Mouse (Mus musculus) lung, postnatal 4 days (tissue): ENCODE data around the gene Gramd4.
"Not testable (repeated sequence)": the region's sequence is repeated elsewhere in the genome, so short reads cannot be mapped to it uniquely, and the experiment has no call there.

Experiments
- DNase-seq, 2 experiments: peaks; one replicate each; pipeline ENCODE4 v3.0.0; 2021

Gramd4 gene

GRCm38 (mm10) chr15:86119186-86119585 lies 61.7 kb downstream of the Gramd4 start:
- no peak for DNase-seq

GRCm38 (mm10) chr15:86122261-86122949 lies 64.9 kb downstream of the Gramd4 start:
- DNase-seq = peak; percentile 25 to 64

GRCm38 (mm10) chr15:86123409-86123808 lies 65.9 kb downstream of the Gramd4 start:
- DNase-seq = no peak

- DNase-seq = peak; percentile 70 to 83
Measured at GRCm38 (mm10) chr15:86124359-86124758, 66.9 kb downstream of the Gramd4 start.

GRCm38 (mm10) chr15:86129036-86129435 lies 71.5 kb downstream of the Gramd4 start:
- no peak for DNase-seq

GRCm38 (mm10) chr15:86130657-86131056 lies 73.2 kb downstream of the Gramd4 start:
- no peak for DNase-seq

- peak; percentile 84 to 91 for DNase-seq
Measured at GRCm38 (mm10) chr15:86134941-86135783, 77.7 kb downstream of the Gramd4 start.

- peak; percentile 47 to 68 for DNase-seq
Measured at GRCm38 (mm10) chr15:86137638-86138037, 80.1 kb downstream of the Gramd4 start.

- peak; percentile 45 to 70 for DNase-seq
Measured at GRCm38 (mm10) chr15:86140323-86140722, 82.8 kb downstream of the Gramd4 start.

GRCm38 (mm10) chr15:86144577-86144976 lies 87.1 kb downstream of the Gramd4 start:
- DNase-seq = no peak

- DNase-seq = no peak
Measured at GRCm38 (mm10) chr15:86145046-86145445, 87.6 kb downstream of the Gramd4 start.

GRCm38 (mm10) chr15:86146922-86147321 lies 89.4 kb downstream of the Gramd4 start:
- DNase-seq = no peak

- DNase-seq = no peak
Measured at GRCm38 (mm10) chr15:86150593-86150992, 93.1 kb downstream of the Gramd4 start.

- no peak for DNase-seq
Measured at GRCm38 (mm10) chr15:86153481-86153960, 96.0 kb downstream of the Gramd4 start.

GRCm38 (mm10) chr15:86156492-86156891 lies 99.0 kb downstream of the Gramd4 start:
- no peak for DNase-seq

- no peak for DNase-seq
Measured at GRCm38 (mm10) chr15:86159093-86159492, 101.6 kb downstream of the Gramd4 start.

- no peak for DNase-seq
Measured at GRCm38 (mm10) chr15:86159719-86160118, 102.2 kb downstream of the Gramd4 start.

- no peak for DNase-seq
Measured at GRCm38 (mm10) chr15:86160906-86161305, 103.4 kb downstream of the Gramd4 start.

GRCm38 (mm10) chr15:86161800-86162199 lies 104.3 kb downstream of the Gramd4 start:
- not testable (repeated sequence) for DNase-seq

- DNase-seq = no peak
Measured at GRCm38 (mm10) chr15:86164718-86165345, 107.3 kb downstream of the Gramd4 start.

GRCm38 (mm10) chr15:86165811-86166590 lies 108.5 kb downstream of the Gramd4 start:
- DNase-seq = no peak

GRCm38 (mm10) chr15:86167032-86167655 lies 109.6 kb downstream of the Gramd4 start:
- no peak for DNase-seq
